Mouse (Mus musculus): ENCODE results near the gene Stn1.

- TF ChIP-seq POLR2A (IDR thresholded peaks at IDR 0.05; ENCODE audit: low read depth, low read length) (no peak), CTCF (IDR thresholded peaks at IDR 0.05; ENCODE audit: borderline replicate concordance, insufficient read depth, low read length) (no peak)
Measured at GRCm38 (mm10) chr19:47498942-47499341, 38.4 kb downstream of the Stn1 start.

Measured in embryonic fibroblast, embryonic 13.5 days (primary cell).